Mouse (Mus musculus) sigmoid colon, adult 10 weeks (tissue): ENCODE data around the gene Gm20661. TPM values are rescaled to one million over a fixed set of nuclear protein-coding genes. Genes with fewer than 3 reads are reported as not detected.

Experiments used
- polyA plus RNA-seq: library from polyadenylated mRNA; stranded (reverse); fragments of 350-450 nt; fragmentation: Illumina TruSeq; extraction: RNeasy Lipid Tissue Mini Kit (QIAGEN cat#74804); gene quantifications from one replicate; pipeline ENCODE4 v1.2.3, GENCODE M21; 2014; ENCODE audit warnings: low read depth, low replicate concordance

The Gm20661 gene
- 0.47 TPM for polyA plus RNA-seq

GRCm38 (mm10) chr9:107982681-107983346 lies at the start of gene Gm20661:
Gene Gm20661, plus strand, starts transcription at chr9:107983058.

GRCm38 (mm10) chr9:107935374-107935773 lies 47.5 kb upstream of the Gm20661 start, which contains the start of gene Camkv:
Gene Camkv, plus strand, starts transcription at chr9:107935674.

GRCm38 (mm10) chr9:107949922-107950235 lies 33.0 kb upstream of the Gm20661 start, which contains the start of gene Traip:
Gene Traip, plus strand, starts transcription at chr9:107950136.

GRCm38 (mm10) chr9:107975399-107976386 lies 7.2 kb upstream of the Gm20661 start, which contains the start of gene Uba7:
Gene Uba7, plus strand, starts transcription at chr9:107975505.

GRCm38 (mm10) chr9:107985131-107986119 lies 2.6 kb downstream of the Gm20661 start, which contains the start of gene Inka1:
Gene Inka1, minus strand, starts transcription at chr9:107985879.

GRCm38 (mm10) chr9:107992197-107992596 lies 9.3 kb downstream of the Gm20661 start, which contains the start of gene Cdhr4:
Gene Cdhr4, plus strand, starts transcription at chr9:107992497.

GRCm38 (mm10) chr9:107996049-107996448 lies 13.2 kb downstream of the Gm20661 start, which contains the start of gene Gm20662:
Gene Gm20662, plus strand, starts transcription at chr9:107996349.

GRCm38 (mm10) chr9:108001922-108002770 lies 19.3 kb downstream of the Gm20661 start, which contains the start of gene Ip6k1:
Gene Ip6k1, plus strand, starts transcription at chr9:108002501.

Other genes with a start within 250 kb of the Gm20661 start
- gene Rbm5, start 212.1 kb upstream of the Gm20661 start, polyA plus RNA-seq: 233 TPM
- gene Rbm6, start 109.8 kb upstream of the Gm20661 start, polyA plus RNA-seq: 211 TPM
- gene Mon1a, start 94.9 kb upstream of the Gm20661 start, polyA plus RNA-seq: not detected
- gene Mst1r, start 76.2 kb upstream of the Gm20661 start, polyA plus RNA-seq: 2.0 TPM
- gene Actl11, start 54.6 kb upstream of the Gm20661 start, polyA plus RNA-seq: not detected
- not detected for gene Camkv, start 47.4 kb upstream of the Gm20661 start, polyA plus RNA-seq
- 0.32 TPM for gene Traip, start 32.9 kb upstream of the Gm20661 start, polyA plus RNA-seq
- gene Uba7, start 7.6 kb upstream of the Gm20661 start, polyA plus RNA-seq: 4.6 TPM
- gene Inka1, start 2.8 kb downstream of the Gm20661 start, polyA plus RNA-seq: not detected
- gene Cdhr4, start 9.4 kb downstream of the Gm20661 start, polyA plus RNA-seq: not detected
- not detected for gene Gm20662, start 13.3 kb downstream of the Gm20661 start, polyA plus RNA-seq
- 21.5 TPM for gene Ip6k1, start 19.4 kb downstream of the Gm20661 start, polyA plus RNA-seq
- 1.2 TPM for gene Gmppb, start 66.2 kb downstream of the Gm20661 start, polyA plus RNA-seq
- 0.28 TPM for gene Amigo3, start 70.1 kb downstream of the Gm20661 start, polyA plus RNA-seq
- not detected for gene Mst1, start 97.4 kb downstream of the Gm20661 start, polyA plus RNA-seq
- 0.60 TPM for gene Rnf123, start 100.3 kb downstream of the Gm20661 start, polyA plus RNA-seq
- gene Apeh, start 111.5 kb downstream of the Gm20661 start, polyA plus RNA-seq: 24.7 TPM
- gene Bsn, start 207.3 kb downstream of the Gm20661 start, polyA plus RNA-seq: 0.79 TPM